Mouse (Mus musculus) thymus, postnatal 4 days (tissue): ENCODE results near the gene Mpzl3.
A peak's percentile ranks its signal among the peaks of the same experiment; 100 is the strongest.
"Not testable (repeated sequence)": the region's sequence is repeated elsewhere in the genome, so short reads cannot be mapped to it uniquely, and the experiment has no call there.

Experiments used
- DNase-seq: peaks from one replicate; pipeline ENCODE4 v3.0.0; 2021

The Mpzl3 gene

GRCm38 (mm10) chr9:45055082-45055713, at the start of gene Mpzl3:
Gene Mpzl3, plus strand, starts transcription at chr9:45055186.
- DNase-seq: peak; percentile 92

- peak; percentile 58 for DNase-seq
These were observed 47.6 kb upstream of the Mpzl3 start for GRCm38 (mm10) chr9:45007404-45007803.

- peak; percentile 72 for DNase-seq
These were observed 46.6 kb upstream of the Mpzl3 start for GRCm38 (mm10) chr9:45008342-45008741.

- DNase-seq: peak; percentile 82
These were observed 45.6 kb upstream of the Mpzl3 start, which contains the start of gene Cd3e for GRCm38 (mm10) chr9:45009180-45010078. Gene Cd3e, minus strand, starts transcription at chr9:45009627.

DNA sequence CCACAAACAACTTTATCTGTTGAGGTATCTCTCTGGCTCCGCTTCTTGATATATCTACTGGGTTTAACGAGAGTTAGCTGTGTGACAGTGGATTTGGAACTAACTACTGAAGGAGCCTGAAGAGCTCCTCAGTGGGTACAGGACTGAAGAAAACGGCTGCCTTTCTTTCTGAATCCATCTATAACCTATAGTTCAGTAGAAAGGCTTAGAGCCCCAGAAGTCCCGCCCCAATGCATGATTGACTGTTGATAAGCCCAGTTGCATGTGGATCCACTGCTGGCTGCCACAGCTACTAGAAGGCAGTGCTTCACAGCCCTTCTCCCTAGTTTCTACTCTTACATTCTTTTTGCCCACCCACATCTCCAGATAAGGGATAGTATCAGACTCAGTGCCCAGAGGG, 44.5 kb upstream of the Mpzl3 start:
- peak; percentile 83 for DNase-seq

DNA sequence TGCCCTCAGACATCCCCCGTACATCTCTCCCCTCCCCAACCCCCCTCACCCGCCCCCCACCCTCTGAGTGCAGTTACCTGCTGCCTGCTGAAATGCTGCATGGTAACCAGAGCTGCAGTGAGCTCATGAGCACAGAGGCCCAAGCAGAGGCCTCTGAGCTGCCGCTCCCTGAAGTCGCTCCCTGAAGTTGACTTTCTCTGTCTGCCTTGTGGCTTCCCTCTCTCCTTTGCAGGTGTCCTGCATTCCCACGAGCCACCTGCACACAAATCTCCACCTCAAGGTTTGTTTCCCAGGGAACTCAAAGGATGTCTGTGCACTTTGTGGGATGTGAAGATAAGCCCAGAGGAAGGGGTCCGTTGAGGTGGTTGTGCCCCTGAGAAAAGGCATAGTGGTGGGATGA, 43.7 kb upstream of the Mpzl3 start:
- peak; percentile 54 for DNase-seq

- no peak for DNase-seq
These were observed 40.1 kb upstream of the Mpzl3 start for GRCm38 (mm10) chr9:45014879-45015278.

GRCm38 (mm10) chr9:45015841-45016240, 39.1 kb upstream of the Mpzl3 start:
- DNase-seq: peak; percentile 49

DNA sequence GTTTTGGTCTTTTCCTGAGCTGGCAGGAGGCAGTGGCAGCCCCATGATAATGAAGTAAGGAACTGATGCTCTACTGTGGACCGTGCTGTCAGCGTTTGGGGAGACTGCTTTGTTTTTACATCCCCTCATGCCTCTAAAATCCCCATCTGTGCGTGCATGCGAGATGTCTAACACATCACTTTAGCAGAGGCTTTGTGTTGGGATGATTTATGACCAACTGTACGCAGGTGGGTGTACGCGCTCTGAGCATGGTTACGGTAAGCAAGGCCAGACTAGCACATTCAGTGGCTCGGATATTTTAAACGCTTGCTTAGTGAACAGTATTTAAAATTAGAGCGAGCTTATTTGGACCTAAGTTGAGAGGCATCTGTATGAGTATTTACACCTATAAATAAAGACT, 37.0 kb upstream of the Mpzl3 start:
- no peak for DNase-seq

DNA sequence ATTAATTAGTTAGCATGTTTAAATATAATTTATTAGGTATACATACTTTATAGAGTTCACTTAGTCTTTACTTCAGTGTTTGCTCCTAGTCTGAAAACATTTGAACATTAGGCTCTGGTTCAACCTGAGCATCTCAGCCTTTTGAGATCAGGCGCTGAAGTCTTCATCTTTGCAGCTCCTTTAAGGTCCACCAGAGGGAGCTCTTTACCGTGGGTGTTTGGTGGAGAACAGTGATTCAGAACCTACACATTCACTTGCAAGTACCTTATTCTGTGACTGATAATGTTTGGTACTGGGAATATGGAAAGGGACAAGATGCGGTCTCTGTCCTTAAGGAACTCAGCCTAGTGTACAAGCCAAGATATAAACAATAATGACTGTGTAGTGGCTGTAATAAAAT, 32.2 kb upstream of the Mpzl3 start:
- DNase-seq: peak; percentile 75

GRCm38 (mm10) chr9:45023638-45024037, 31.3 kb upstream of the Mpzl3 start:
- DNase-seq: no peak

GRCm38 (mm10) chr9:45024187-45024586, 30.8 kb upstream of the Mpzl3 start:
- no peak for DNase-seq

- no peak for DNase-seq
These were observed 27.6 kb upstream of the Mpzl3 start for GRCm38 (mm10) chr9:45027376-45027775.

GRCm38 (mm10) chr9:45030341-45030740, 24.6 kb upstream of the Mpzl3 start:
- DNase-seq: no peak

GRCm38 (mm10) chr9:45032261-45032660, 22.7 kb upstream of the Mpzl3 start:
- DNase-seq: no peak

- no peak for DNase-seq
These were observed 20.5 kb upstream of the Mpzl3 start for GRCm38 (mm10) chr9:45034526-45034925.

GRCm38 (mm10) chr9:45037803-45038202, 17.2 kb upstream of the Mpzl3 start:
- not testable (repeated sequence) for DNase-seq

DNA sequence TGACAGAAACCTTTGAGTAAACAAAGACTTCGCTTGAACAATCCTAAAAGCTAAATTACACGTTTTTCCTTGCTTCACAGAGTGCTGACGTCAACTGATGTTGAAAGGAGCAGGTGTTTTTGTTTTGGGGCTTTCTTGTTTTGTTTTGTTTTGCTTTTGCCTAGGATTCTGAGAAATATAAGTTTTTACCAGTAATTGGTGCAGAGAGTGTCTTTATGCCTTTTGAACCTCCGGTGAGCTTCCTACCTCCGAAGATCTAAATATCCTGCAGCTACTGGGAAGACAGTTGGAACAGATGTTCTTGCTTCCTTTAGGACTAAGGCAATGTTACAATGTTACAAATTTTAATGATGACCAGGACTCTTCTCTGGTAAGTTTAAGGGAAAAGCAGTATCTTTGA, 15.5 kb upstream of the Mpzl3 start, which contains the start of gene Mpzl2:
TSS of gene Mpzl2 (plus strand) at position 301 of the 400 bp plus-strand sequence.
- no peak for DNase-seq

DNA sequence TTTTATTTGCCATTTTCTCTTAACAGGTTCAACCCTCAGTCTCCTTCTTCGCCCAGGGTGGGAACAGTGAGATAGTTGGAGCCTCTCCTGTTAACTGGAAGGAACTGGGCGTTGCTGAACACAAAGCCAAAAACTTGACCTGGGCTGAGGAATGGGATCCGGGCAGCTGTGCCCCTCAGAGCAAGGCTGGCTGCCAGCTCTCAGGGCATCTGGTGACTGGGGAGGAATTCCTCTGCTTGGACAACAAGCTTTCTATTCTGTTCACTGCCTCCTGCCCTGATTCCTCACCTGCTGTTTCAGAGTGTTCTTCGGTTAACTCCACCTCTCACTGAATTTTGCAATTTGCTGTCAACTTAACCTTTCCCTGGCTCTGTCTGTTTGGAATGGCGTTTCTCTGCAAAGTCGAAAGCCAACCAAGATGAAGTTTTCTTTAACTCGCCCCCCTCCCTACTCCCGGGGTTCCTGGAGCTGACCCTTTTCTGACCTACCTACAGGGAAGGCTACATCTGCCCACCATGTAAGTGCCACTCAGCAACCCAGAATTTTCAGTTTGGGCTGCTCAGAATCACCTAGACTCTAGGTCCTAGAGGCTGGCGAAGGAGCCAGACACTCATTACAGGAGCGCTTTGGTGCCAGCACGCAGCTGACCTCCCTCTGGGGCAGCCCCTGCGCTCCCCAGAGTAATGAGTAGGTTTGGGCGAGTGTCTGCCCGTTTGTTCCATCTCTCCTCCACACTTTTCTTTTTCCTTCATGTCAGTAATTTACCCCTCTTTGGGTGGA, 14.7 kb upstream of the Mpzl3 start:
- DNase-seq: no peak

GRCm38 (mm10) chr9:45041131-45041838, 13.7 kb upstream of the Mpzl3 start:
- DNase-seq: peak; percentile 52

GRCm38 (mm10) chr9:45042056-45042720, 12.8 kb upstream of the Mpzl3 start:
- peak; percentile 58 for DNase-seq

- DNase-seq: peak; percentile 42
These were observed 12.0 kb upstream of the Mpzl3 start for GRCm38 (mm10) chr9:45042947-45043346.
